Mouse (Mus musculus) frontal cortex, adult 2 months (tissue): ENCODE results near the gene Wnk2. TPM values are rescaled to one million over a fixed set of nuclear protein-coding genes. Genes with fewer than 3 reads are reported as not detected.

Experiments used
- DNase-seq, 2 experiments: peaks; one replicate each; pipeline ENCODE4 v3.0.0; 2022; ENCODE audit warnings: low spot score in 1 of 2; ENCODE audit errors: extremely low spot score in 1 of 2
- polyA plus RNA-seq: library from polyadenylated mRNA; depleted of rRNA; stranded (reverse); fragments of >200 nt; gene quantifications from 2 replicates; pipeline ENCODE4 v1.2.3, GENCODE M21; 2012

Gene Wnk2
- polyA plus RNA-seq, 1 experiment, result 64.8 TPM

- peak in 1 of 2 experiments; percentile 69 for DNase-seq
Observed at GRCm38 (mm10) chr13:49100417-49100816, 47.4 kb downstream of the Wnk2 start.

GRCm38 (mm10) chr13:49096826-49097225, 51.0 kb downstream of the Wnk2 start:
- no peak for DNase-seq

- no peak for DNase-seq
Observed at GRCm38 (mm10) chr13:49094667-49095066, 53.1 kb downstream of the Wnk2 start.

- DNase-seq, result no peak
Observed at GRCm38 (mm10) chr13:49093471-49093891, 54.3 kb downstream of the Wnk2 start.

GRCm38 (mm10) chr13:49092596-49092995, 55.2 kb downstream of the Wnk2 start:
- no peak for DNase-seq

GRCm38 (mm10) chr13:49090176-49090575, 57.6 kb downstream of the Wnk2 start:
- no peak for DNase-seq

- DNase-seq, result no peak
Observed at GRCm38 (mm10) chr13:49088874-49089273, 58.9 kb downstream of the Wnk2 start.

GRCm38 (mm10) chr13:49087420-49087819, 60.4 kb downstream of the Wnk2 start:
- DNase-seq, result no peak

- DNase-seq, result no peak
Observed at GRCm38 (mm10) chr13:49086431-49086830, 61.4 kb downstream of the Wnk2 start.

GRCm38 (mm10) chr13:49085211-49085610, 62.6 kb downstream of the Wnk2 start:
- no peak for DNase-seq

GRCm38 (mm10) chr13:49084781-49085180, 63.0 kb downstream of the Wnk2 start:
- no peak for DNase-seq

GRCm38 (mm10) chr13:49083941-49084340, 63.9 kb downstream of the Wnk2 start:
- DNase-seq, result peak in 1 of 2 experiments; percentile 38

GRCm38 (mm10) chr13:49082151-49082879, 65.5 kb downstream of the Wnk2 start:
- DNase-seq, result no peak

GRCm38 (mm10) chr13:49076196-49076595, 71.6 kb downstream of the Wnk2 start:
- no peak for DNase-seq

- no peak for DNase-seq
Observed at GRCm38 (mm10) chr13:49075377-49075776, 72.4 kb downstream of the Wnk2 start.

GRCm38 (mm10) chr13:49073295-49073694, 74.5 kb downstream of the Wnk2 start:
- DNase-seq, result no peak

- no peak for DNase-seq
Observed at GRCm38 (mm10) chr13:49071861-49072260, 76.0 kb downstream of the Wnk2 start.

GRCm38 (mm10) chr13:49069979-49070378, 77.8 kb downstream of the Wnk2 start:
- peak in 1 of 2 experiments; percentile 39 for DNase-seq

GRCm38 (mm10) chr13:49069393-49069792, 78.4 kb downstream of the Wnk2 start:
- DNase-seq, result peak; percentile 36 to 64

- peak in 1 of 2 experiments; percentile 25 for DNase-seq
Observed at GRCm38 (mm10) chr13:49064257-49064656, 83.6 kb downstream of the Wnk2 start.

- no peak for DNase-seq
Observed at GRCm38 (mm10) chr13:49060456-49060855, 87.4 kb downstream of the Wnk2 start.

GRCm38 (mm10) chr13:49058528-49058927, 89.3 kb downstream of the Wnk2 start:
- DNase-seq, result no peak

GRCm38 (mm10) chr13:49056304-49056703, 91.5 kb downstream of the Wnk2 start:
- DNase-seq, result no peak
